Mouse (Mus musculus): ENCODE results near the gene Epha4.

DNA sequence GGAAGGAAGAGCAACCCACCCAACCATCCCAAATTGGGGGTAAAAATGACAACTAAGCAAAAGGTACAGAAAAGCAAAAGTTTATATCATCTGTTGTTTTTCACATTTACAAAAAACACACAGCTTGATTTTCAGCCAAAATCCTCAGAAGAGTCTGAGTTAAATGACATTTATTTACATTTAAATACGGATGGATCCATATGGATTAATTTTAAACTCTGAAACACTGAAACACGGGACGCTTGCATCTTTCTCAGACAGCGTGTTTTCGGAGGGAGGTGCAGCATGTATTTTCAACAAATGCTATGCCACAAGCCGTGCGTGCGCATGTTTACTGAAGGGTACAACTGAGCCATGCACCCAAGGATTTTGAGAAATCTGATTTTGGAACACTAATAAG, 105.4 kb downstream of the Epha4 start:
- TF ChIP-seq CTCF (IDR thresholded peaks at IDR 0.05; ENCODE audit: control insufficient read depth, insufficient read depth, insufficient replicate concordance, low read depth, low read length) (no peak), POLR2A (IDR thresholded peaks at IDR 0.05; ENCODE audit: control insufficient read depth, low read depth, low read length) (no peak)
